22 mouse cellular contexts compared by ENCODE assay signal in the genomic region with DNA sequence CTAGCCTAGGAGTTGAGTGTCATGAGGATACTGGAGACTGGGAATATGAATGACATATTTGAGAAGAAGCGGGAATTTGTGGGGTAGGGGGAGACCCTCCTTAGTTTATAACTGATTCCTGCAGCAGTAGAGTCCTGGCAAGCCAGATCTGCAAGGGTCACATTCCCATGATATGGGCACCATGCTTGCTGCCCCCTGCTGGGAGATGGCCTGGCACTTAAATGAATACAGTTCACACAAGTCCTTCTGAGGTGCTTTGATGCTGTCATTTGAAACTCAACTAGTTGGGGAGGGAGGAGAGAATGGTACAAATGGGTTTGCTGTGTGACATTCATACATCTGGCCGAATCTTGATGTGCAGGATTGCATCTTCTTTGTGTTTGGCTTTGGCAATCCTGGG.
DNase-seq lines count a peak whose midpoint lies in the region; ATAC-seq and TF ChIP-seq lines count a peak whose summit lies in the region.
"Had no signal": no experiment of that assay in that cellular context is flagged by ENCODE, and none has a peak within 500 bp of the region (broad histone marks: within the 10 kb centered on the region; RNA-seq: fewer than 3 reads in every experiment).

No protein-coding gene starts in this region.

- TF ChIP-seq EP300 in heart, adult 2 months (IDR thresholded peaks at IDR 0.05; ENCODE audit: insufficient read depth, low read depth, low read length) = no peak

- H3K4me3 ChIP-seq in heart, adult 2 months = no peak overlapping the region
- H3K4me3 ChIP-seq in liver, adult 2 months (ENCODE audit: insufficient read depth, low read depth, low read length) = no peak overlapping the region
- no peak overlapping the region for H3K4me3 ChIP-seq in liver, embryonic 12.5 days
- H3K4me3 ChIP-seq in thymus, adult 2 months (ENCODE audit: control insufficient read depth, insufficient read depth, low read length) = no peak overlapping the region
- no peak overlapping the region for H3K4me3 ChIP-seq in midbrain, embryonic 11.5 days (ENCODE audit: low read depth, low read length)
- H3K4me3 ChIP-seq: embryonic facial prominence, embryonic 15.5 days; forebrain, embryonic 10.5 days; gastrocnemius, adult 2 months; hindbrain, embryonic 13.5 days; liver, embryonic 15.5 days; midbrain, embryonic 15.5 days; stomach, embryonic 15.5 days had no signal

- whole genome bisulfite sequencing in heart, adult 2 months = 84% methylated on average over 2 of the region's 2 CpGs
- WGBS in liver, adult 2 months = 78% methylated on average over 2 of the region's 2 CpGs
- WGBS in liver, embryonic 12.5 days (ENCODE audit: insufficient replicate concordance) = 59% methylated on average over 2 of the region's 2 CpGs
- WGBS in thymus, adult 2 months = 92% methylated on average over 2 of the region's 2 CpGs
- WGBS in midbrain, embryonic 11.5 days = 85% methylated on average over 2 of the region's 2 CpGs

- no peak for DNase-seq in heart, adult 2 months
- DNase-seq in heart, postnatal 10 days = no peak
- peak; percentile 16 for DNase-seq in liver, adult 2 months (ENCODE audit: extremely low read depth, low read depth, low spot score)
- DNase-seq in thymus, adult 2 months = peak; percentile 2
- DNase-seq in thymus, postnatal 0 days (ENCODE audit: low spot score) = no peak
- DNase-seq in splenic B cell, adult 2 months (ENCODE audit: low read depth, low spot score) = peak; percentile 63
- no peak for DNase-seq in midbrain, embryonic 11.5 days (ENCODE audit: low spot score, missing footprints)
- DNase-seq: adrenal gland, adult 8-10 months; cerebellum, adult 18-20 months; cerebellum, postnatal 36 days; gastrocnemius, adult 2 months; heart, postnatal 14 days; kidney, adult 11 months; left cerebral cortex, postnatal 4 days; thymus, postnatal 36 days had no signal

- H3K4me2 ChIP-seq in liver, embryonic 12.5 days = no peak overlapping the region
- no peak overlapping the region for H3K4me2 ChIP-seq in midbrain, embryonic 11.5 days
- H3K4me2 ChIP-seq: embryonic facial prominence, embryonic 15.5 days; hindbrain, embryonic 13.5 days; liver, embryonic 15.5 days; midbrain, embryonic 15.5 days; stomach, embryonic 15.5 days had no signal

- intact Hi-C loops in heart, adult 2 months (cut with DNase I) = no loop called here
- intact Hi-C loops in heart, postnatal 10 days (cut with DNase I) = no loop called here

- TF ChIP-seq POLR2A in heart, adult 2 months (IDR thresholded peaks at IDR 0.05; ENCODE audit: insufficient read depth, low read depth, low read length) = no peak
- TF ChIP-seq POLR2A in liver, adult 2 months (IDR thresholded peaks at IDR 0.05; ENCODE audit: extremely low read depth, insufficient read depth, low read length) = no peak
- TF ChIP-seq POLR2A in thymus, adult 2 months (IDR thresholded peaks at IDR 0.05; ENCODE audit: control insufficient read depth, extremely low read depth, insufficient read depth, low read length, poor library complexity) = no peak

- H3K79me2 ChIP-seq in heart, adult 2 months (replicated peaks; ENCODE audit: control insufficient read depth, insufficient read depth, low read length) = no peaks in the 10 kb centered on the region
- H3K79me2 ChIP-seq in liver, adult 2 months (ENCODE audit: control insufficient read depth, insufficient read depth, low read length) = no peaks in the 10 kb centered on the region

- no peaks in the 10 kb centered on the region for H3K9me3 ChIP-seq in liver, embryonic 12.5 days (replicated peaks)
- no peaks in the 10 kb centered on the region for H3K9me3 ChIP-seq in midbrain, embryonic 11.5 days (ENCODE audit: control insufficient read depth, low read length)
- H3K9me3 ChIP-seq: embryonic facial prominence, embryonic 15.5 days; forebrain, embryonic 10.5 days; hindbrain, embryonic 13.5 days; liver, embryonic 15.5 days; midbrain, embryonic 15.5 days; stomach, embryonic 15.5 days had no signal

- no peak for ATAC-seq in liver, embryonic 12.5 days
- no peak for ATAC-seq in midbrain, embryonic 11.5 days (ENCODE audit: low FRiP score)
- ATAC-seq: midbrain, embryonic 15.5 days had no signal

- peaks cover 2% of the 10 kb centered on the region for H3K4me1 ChIP-seq in heart, adult 2 months (ENCODE audit: control insufficient read depth, insufficient read depth, low read length)
- peaks cover 15% of the 10 kb centered on the region for H3K4me1 ChIP-seq in liver, adult 2 months (ENCODE audit: control insufficient read depth, insufficient read depth, low read length)
- no peaks in the 10 kb centered on the region for H3K4me1 ChIP-seq in liver, embryonic 12.5 days
- H3K4me1 ChIP-seq in thymus, adult 2 months (replicated peaks; ENCODE audit: control insufficient read depth, insufficient read depth, low read length) = no peaks in the 10 kb centered on the region
- no peaks in the 10 kb centered on the region for H3K4me1 ChIP-seq in midbrain, embryonic 11.5 days (ENCODE audit: control insufficient read depth, insufficient read depth, low read length)
- H3K4me1 ChIP-seq: embryonic facial prominence, embryonic 15.5 days; forebrain, embryonic 10.5 days; hindbrain, embryonic 13.5 days; liver, embryonic 15.5 days; midbrain, embryonic 15.5 days; stomach, embryonic 15.5 days had no signal

- H3K27ac ChIP-seq in heart, adult 2 months = no peak overlapping the region
- no peak overlapping the region for H3K27ac ChIP-seq in liver, adult 2 months (replicated peaks; ENCODE audit: insufficient read depth, low read depth, low read length)
- no peak overlapping the region for H3K27ac ChIP-seq in liver, embryonic 12.5 days
- H3K27ac ChIP-seq in thymus, adult 2 months (ENCODE audit: control insufficient read depth, insufficient read depth, low read length) = no peak overlapping the region
- no peak overlapping the region for H3K27ac ChIP-seq in midbrain, embryonic 11.5 days (ENCODE audit: low read depth, low read length)
- H3K27ac ChIP-seq: embryonic facial prominence, embryonic 15.5 days; forebrain, embryonic 10.5 days; hindbrain, embryonic 13.5 days; liver, embryonic 15.5 days; midbrain, embryonic 15.5 days; stomach, embryonic 15.5 days had no signal

- 0 out of 2 replicates have a peak, but pooled peaks have one; percentile 7 for TF ChIP-seq CTCF in heart, adult 2 months (IDR thresholded peaks at IDR 0.05)
- TF ChIP-seq CTCF in liver, adult 2 months (IDR thresholded peaks at IDR 0.05; ENCODE audit: low read depth, low read length) = peak; percentile 40
- TF ChIP-seq CTCF in thymus, adult 2 months (IDR thresholded peaks at IDR 0.05; ENCODE audit: borderline replicate concordance, control insufficient read depth, extremely low read depth, insufficient read depth, low read length, poor library complexity) = no peak

- no peaks in the 10 kb centered on the region for H3K27me3 ChIP-seq in heart, adult 2 months (ENCODE audit: control insufficient read depth, insufficient read depth, low read length)
- H3K27me3 ChIP-seq in liver, adult 2 months (ENCODE audit: control insufficient read depth, insufficient read depth, low read length) = no peaks in the 10 kb centered on the region
- no peaks in the 10 kb centered on the region for H3K27me3 ChIP-seq in liver, embryonic 12.5 days (replicated peaks)
- H3K27me3 ChIP-seq in thymus, adult 2 months (ENCODE audit: control insufficient read depth, insufficient read depth, low read length) = no peaks in the 10 kb centered on the region
- H3K27me3 ChIP-seq in splenic B cell, adult 2 months (ENCODE audit: control insufficient read depth, insufficient read depth, low read length, poor library complexity, severe bottlenecking) = no peaks in the 10 kb centered on the region
- no peaks in the 10 kb centered on the region for H3K27me3 ChIP-seq in midbrain, embryonic 11.5 days (ENCODE audit: control insufficient read depth, insufficient read depth, low read length)
- H3K27me3 ChIP-seq: embryonic facial prominence, embryonic 15.5 days; hindbrain, embryonic 13.5 days; liver, embryonic 15.5 days; midbrain, embryonic 15.5 days; stomach, embryonic 15.5 days had no signal

- H3K9ac ChIP-seq in heart, adult 2 months (ENCODE audit: low read depth, low read length) = no peak overlapping the region
- no peak overlapping the region for H3K9ac ChIP-seq in liver, adult 2 months (ENCODE audit: low read depth, low read length)
- H3K9ac ChIP-seq in liver, embryonic 12.5 days = no peak overlapping the region
- H3K9ac ChIP-seq in midbrain, embryonic 11.5 days (ENCODE audit: low read length) = no peak overlapping the region
- H3K9ac ChIP-seq: embryonic facial prominence, embryonic 15.5 days; hindbrain, embryonic 13.5 days; liver, embryonic 15.5 days; midbrain, embryonic 15.5 days; stomach, embryonic 15.5 days had no signal

- no peaks in the 10 kb centered on the region for H3K36me3 ChIP-seq in heart, adult 2 months (ENCODE audit: control insufficient read depth, insufficient read depth, low read length)
- H3K36me3 ChIP-seq in liver, adult 2 months (ENCODE audit: control insufficient read depth, insufficient read depth, low read length) = no peaks in the 10 kb centered on the region
- no peaks in the 10 kb centered on the region for H3K36me3 ChIP-seq in liver, embryonic 12.5 days
- no peaks in the 10 kb centered on the region for H3K36me3 ChIP-seq in thymus, adult 2 months (ENCODE audit: control insufficient read depth, insufficient read depth, low read length)
- H3K36me3 ChIP-seq in splenic B cell, adult 2 months (ENCODE audit: control insufficient read depth, insufficient read depth, low read length, poor library complexity, severe bottlenecking) = no peaks in the 10 kb centered on the region
- no peaks in the 10 kb centered on the region for H3K36me3 ChIP-seq in midbrain, embryonic 11.5 days (ENCODE audit: control insufficient read depth, insufficient read depth, low read length)
- H3K36me3 ChIP-seq: embryonic facial prominence, embryonic 15.5 days; forebrain, embryonic 10.5 days; hindbrain, embryonic 13.5 days; liver, embryonic 15.5 days; midbrain, embryonic 15.5 days; stomach, embryonic 15.5 days had no signal

Comparison
In these comparisons a context has a peak if more than half of its experiments do, and no peak if none do; other contexts are left out.
1. DNase-seq: peak in liver, adult 2 months (single experiment), thymus, adult 2 months (single experiment) and splenic B cell, adult 2 months (single experiment); none in heart, adult 2 months (0 of 2), heart, postnatal 10 days (0 of 2), thymus, postnatal 0 days (single experiment) and midbrain, embryonic 11.5 days (single experiment).